Mouse (Mus musculus): ENCODE measurements around the gene Slc6a12. TPM values are rescaled to one million over a fixed set of nuclear protein-coding genes. Genes with fewer than 3 reads are reported as not detected.
"Not testable (repeated sequence)": the region's sequence is repeated elsewhere in the genome, so short reads cannot be mapped to it uniquely, and the experiment has no call there.

Gene Slc6a12
- polyA plus RNA-seq, 1 experiment from 2014 or later, result 0.35 TPM

DNA sequence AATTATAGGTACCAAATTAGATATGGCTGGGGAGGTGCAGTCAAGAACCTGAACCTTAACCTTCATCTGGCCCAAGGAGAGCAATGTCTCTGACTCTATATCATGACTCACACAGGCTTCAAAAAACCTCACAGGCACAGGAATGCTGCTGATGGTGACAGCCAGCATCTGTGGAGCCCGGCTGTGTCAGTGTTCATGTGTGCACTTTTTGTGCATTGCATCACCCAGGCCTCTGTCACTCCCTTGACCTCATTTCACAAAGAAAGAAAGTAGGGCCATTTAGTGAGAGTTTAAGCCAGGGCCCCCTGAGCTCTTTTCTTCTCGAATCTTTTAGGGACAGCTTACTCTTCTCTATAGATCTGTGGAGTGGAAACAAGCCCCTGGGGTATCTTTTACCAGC, 9.4 kb downstream of the Slc6a12 start:
- 9% methylated on average over 2 of the region's 2 CpGs for WGBS
- ATAC-seq, result no peak
- H3K4me2 ChIP-seq, result no peak overlapping the region

DNA sequence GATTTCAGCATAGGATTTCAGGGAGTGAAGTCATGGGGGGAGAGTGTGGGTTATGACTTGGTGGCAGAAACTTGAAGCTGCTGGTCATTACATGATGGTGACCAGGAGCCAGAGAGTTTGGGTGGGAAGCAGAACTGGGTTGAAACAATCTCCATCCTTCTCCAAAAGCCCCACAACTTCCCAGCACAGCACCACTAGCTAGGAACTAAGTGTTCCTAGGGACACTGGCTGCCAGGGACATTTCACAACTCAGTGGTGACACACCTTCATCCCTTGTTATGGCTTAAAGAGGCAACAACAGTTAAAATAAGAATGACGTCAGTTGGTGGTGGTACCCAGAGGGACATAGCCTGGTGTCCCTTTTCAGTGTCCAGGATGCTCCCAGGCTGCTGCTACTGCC, 13.2 kb downstream of the Slc6a12 start:
- Histone ChIP-seq H3K4me2 (no peak overlapping the region), H3K4me3 (no peak overlapping the region), H3K27me3 (0 out of 2 replicates have a peak, but pooled peaks cover 4% of the 10 kb centered on the region), H3K9ac (no peak overlapping the region), H3K36me3 (ENCODE audit: poor library complexity, severe bottlenecking) (no peaks in the 10 kb centered on the region), H3K27ac (no peak overlapping the region), H3K9me3 (replicated peaks) (no peaks in the 10 kb centered on the region), H3K4me1 (peaks cover 4% of the 10 kb centered on the region; the same call in 1 of the 2 replicates)
- no peak for ATAC-seq
- whole genome bisulfite sequencing, result 87% methylated on average over 1 of the region's 1 CpGs

More for the DNA sequence above, 9.4 kb downstream of the Slc6a12 start:
- Histone ChIP-seq H3K4me1 (peaks cover 4% of the 10 kb centered on the region; the same call in 1 of the 2 replicates), H3K9me3 (replicated peaks) (no peaks in the 10 kb centered on the region), H3K27ac (no peak overlapping the region), H3K27me3 (0 out of 2 replicates have a peak, but pooled peaks cover 4% of the 10 kb centered on the region), H3K9ac (no peak overlapping the region), H3K36me3 (ENCODE audit: poor library complexity, severe bottlenecking) (no peaks in the 10 kb centered on the region), H3K4me3 (no peak overlapping the region)

DNA sequence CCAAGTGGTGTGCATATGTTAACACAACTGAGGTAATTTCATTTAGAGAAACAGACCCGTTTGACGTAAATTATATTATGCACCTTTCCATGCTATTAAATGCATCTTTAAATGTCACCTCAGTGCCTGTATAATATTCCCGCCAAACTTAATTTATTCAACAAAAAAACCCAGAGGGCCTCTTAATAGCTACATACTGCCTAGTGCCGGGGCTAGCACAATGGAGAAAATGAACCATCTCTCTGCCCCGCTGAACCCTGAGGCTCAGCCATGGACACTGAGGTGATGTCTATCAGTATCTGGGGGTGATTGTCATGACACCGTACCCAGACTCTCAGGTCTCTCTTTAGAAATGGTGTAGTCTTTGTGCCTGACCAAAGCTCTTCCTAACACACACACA, 14.4 kb downstream of the Slc6a12 start:
- no peak overlapping the region for H3K4me3 ChIP-seq
- 75% methylated on average over 6 of the region's 6 CpGs for WGBS
- no peak overlapping the region for H3K9ac ChIP-seq
- no peak for ATAC-seq
- H3K36me3 ChIP-seq (ENCODE audit: poor library complexity, severe bottlenecking), result no peaks in the 10 kb centered on the region
- H3K9me3 ChIP-seq (replicated peaks), result no peaks in the 10 kb centered on the region
- peaks cover 3% of the 10 kb centered on the region; the same call in 1 of the 2 replicates for H3K4me1 ChIP-seq
- no peak overlapping the region for H3K4me2 ChIP-seq
- H3K27ac ChIP-seq, result no peak overlapping the region
- H3K27me3 ChIP-seq, result 0 out of 2 replicates have a peak, but pooled peaks cover 4% of the 10 kb centered on the region

DNA sequence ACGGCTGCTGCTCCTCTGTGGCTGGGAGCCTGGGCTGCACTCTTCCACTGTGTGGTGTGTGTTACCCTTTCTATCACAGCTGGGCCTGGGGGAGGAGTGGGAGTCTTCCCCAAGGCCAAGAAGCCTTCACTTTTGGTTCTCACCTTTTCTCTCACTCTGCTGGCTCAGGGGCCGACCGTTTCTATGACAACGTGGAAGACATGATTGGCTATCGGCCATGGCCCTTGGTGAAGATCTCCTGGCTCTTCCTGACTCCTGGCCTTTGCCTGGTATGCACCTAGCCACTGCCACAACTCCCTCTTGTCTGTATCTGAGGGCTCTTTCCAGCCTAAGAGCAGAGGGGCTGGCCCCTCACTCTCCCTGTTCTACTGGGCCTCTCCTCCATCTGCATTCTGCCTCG, 20.2 kb downstream of the Slc6a12 start:
- no peak overlapping the region for H3K9ac ChIP-seq
- H3K4me2 ChIP-seq, result no peak overlapping the region
- ATAC-seq, result no peak
- H3K4me3 ChIP-seq, result no peak overlapping the region
- H3K27me3 ChIP-seq, result no peaks in the 10 kb centered on the region
- 84% methylated on average over 6 of the region's 6 CpGs for WGBS
- no peak overlapping the region for H3K27ac ChIP-seq
- no peaks in the 10 kb centered on the region for H3K9me3 ChIP-seq (replicated peaks)
- no peaks in the 10 kb centered on the region for H3K36me3 ChIP-seq (ENCODE audit: poor library complexity, severe bottlenecking)
- no peaks in the 10 kb centered on the region for H3K4me1 ChIP-seq

- Histone ChIP-seq H3K4me1 (no peaks in the 10 kb centered on the region), H3K27ac (no peak overlapping the region), H3K27me3 (no peaks in the 10 kb centered on the region), H3K4me2 (no peak overlapping the region), H3K9me3 (replicated peaks) (no peaks in the 10 kb centered on the region), H3K4me3 (no peak overlapping the region), H3K9ac (no peak overlapping the region), H3K36me3 (ENCODE audit: poor library complexity, severe bottlenecking) (no peaks in the 10 kb centered on the region)
- WGBS, result 71% methylated on average over 4 of the region's 4 CpGs
- no peak for ATAC-seq
Observed at GRCm38 (mm10) chr6:121363956-121364355, 21.1 kb downstream of the Slc6a12 start.

GRCm38 (mm10) chr6:121366537-121366936, 23.7 kb downstream of the Slc6a12 start:
- not testable (repeated sequence) for ATAC-seq; H3K9ac ChIP-seq; H3K9me3 ChIP-seq (replicated peaks); H3K4me2 ChIP-seq; H3K4me1 ChIP-seq; H3K27ac ChIP-seq; H3K36me3 ChIP-seq (ENCODE audit: poor library complexity, severe bottlenecking); H3K4me3 ChIP-seq; H3K27me3 ChIP-seq
- 17% methylated on average over 2 of the region's 2 CpGs for WGBS

DNA sequence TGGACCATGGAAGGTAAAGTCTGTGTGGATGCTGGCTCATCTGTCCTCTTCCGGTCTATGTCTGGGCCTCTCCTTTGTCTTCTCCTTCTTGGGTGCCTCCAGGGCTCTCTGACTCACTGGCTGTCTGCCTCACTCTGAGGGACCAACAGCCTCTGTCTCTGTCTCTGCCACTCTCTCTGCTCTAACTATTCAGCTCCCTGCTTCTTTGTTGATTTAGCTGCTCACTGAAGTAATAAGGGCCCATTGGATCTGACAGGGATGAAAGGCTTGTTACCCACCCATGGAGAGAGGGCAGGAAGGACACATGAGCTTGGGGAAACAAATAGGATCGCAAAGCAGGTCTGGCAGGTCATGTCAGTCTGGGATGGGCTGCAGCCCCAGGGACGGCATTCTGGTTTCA, 24.2 kb downstream of the Slc6a12 start:
- no peaks in the 10 kb centered on the region for H3K9me3 ChIP-seq (replicated peaks)
- no peaks in the 10 kb centered on the region for H3K4me1 ChIP-seq
- no peak overlapping the region for H3K27ac ChIP-seq
- no peaks in the 10 kb centered on the region for H3K27me3 ChIP-seq
- H3K36me3 ChIP-seq (ENCODE audit: poor library complexity, severe bottlenecking), result no peaks in the 10 kb centered on the region
- H3K9ac ChIP-seq, result no peak overlapping the region
- ATAC-seq, result no peak
- no peak overlapping the region for H3K4me3 ChIP-seq
- H3K4me2 ChIP-seq, result no peak overlapping the region
- WGBS, result 76% methylated on average over 3 of the region's 3 CpGs

GRCm38 (mm10) chr6:121371197-121371980, 28.5 kb downstream of the Slc6a12 start:
- no peak for ATAC-seq
- Histone ChIP-seq H3K36me3 (ENCODE audit: poor library complexity, severe bottlenecking) (no peaks in the 10 kb centered on the region), H3K4me1 (no peaks in the 10 kb centered on the region), H3K9ac (no peak overlapping the region), H3K27me3 (no peaks in the 10 kb centered on the region), H3K27ac (no peak overlapping the region), H3K9me3 (replicated peaks) (no peaks in the 10 kb centered on the region), H3K4me2 (no peak overlapping the region), H3K4me3 (no peak overlapping the region)
- 82% methylated on average over 10 of the region's 10 CpGs for WGBS

GRCm38 (mm10) chr6:121376159-121376558, 33.3 kb downstream of the Slc6a12 start:
- Histone ChIP-seq H3K27me3 (no peaks in the 10 kb centered on the region), H3K27ac (no peak overlapping the region), H3K4me2 (no peak overlapping the region), H3K4me3 (no peak overlapping the region), H3K4me1 (no peaks in the 10 kb centered on the region), H3K9ac (no peak overlapping the region), H3K36me3 (ENCODE audit: poor library complexity, severe bottlenecking) (no peaks in the 10 kb centered on the region), H3K9me3 (replicated peaks) (no peaks in the 10 kb centered on the region)
- WGBS, result 85% methylated on average over 12 of the region's 12 CpGs
- no peak for ATAC-seq

- H3K9ac ChIP-seq, result no peak overlapping the region
- no peaks in the 10 kb centered on the region for H3K36me3 ChIP-seq (ENCODE audit: poor library complexity, severe bottlenecking)
- ATAC-seq, result no peak
- WGBS, result 52% methylated on average over 4 of the region's 4 CpGs
- H3K4me2 ChIP-seq, result no peak overlapping the region
- no peak overlapping the region for H3K4me3 ChIP-seq
- no peak overlapping the region for H3K27ac ChIP-seq
- no peaks in the 10 kb centered on the region for H3K9me3 ChIP-seq (replicated peaks)
- H3K27me3 ChIP-seq, result no peaks in the 10 kb centered on the region
- no peaks in the 10 kb centered on the region for H3K4me1 ChIP-seq
Observed at GRCm38 (mm10) chr6:121378256-121378655, 35.4 kb downstream of the Slc6a12 start.

GRCm38 (mm10) chr6:121380576-121380975, 37.7 kb downstream of the Slc6a12 start:
- H3K9me3 ChIP-seq (replicated peaks), result no peaks in the 10 kb centered on the region
- H3K36me3 ChIP-seq (ENCODE audit: poor library complexity, severe bottlenecking), result no peaks in the 10 kb centered on the region
- ATAC-seq, result no peak
- no peak overlapping the region for H3K4me3 ChIP-seq
- WGBS, result 85% methylated on average over 8 of the region's 8 CpGs
- H3K27me3 ChIP-seq, result 0 out of 2 replicates have a peak, but pooled peaks cover 5% of the 10 kb centered on the region
- no peak overlapping the region for H3K4me2 ChIP-seq
- H3K9ac ChIP-seq, result no peak overlapping the region
- peaks cover 3% of the 10 kb centered on the region; the same call in 1 of the 2 replicates for H3K4me1 ChIP-seq
- H3K27ac ChIP-seq, result no peak overlapping the region

DNA sequence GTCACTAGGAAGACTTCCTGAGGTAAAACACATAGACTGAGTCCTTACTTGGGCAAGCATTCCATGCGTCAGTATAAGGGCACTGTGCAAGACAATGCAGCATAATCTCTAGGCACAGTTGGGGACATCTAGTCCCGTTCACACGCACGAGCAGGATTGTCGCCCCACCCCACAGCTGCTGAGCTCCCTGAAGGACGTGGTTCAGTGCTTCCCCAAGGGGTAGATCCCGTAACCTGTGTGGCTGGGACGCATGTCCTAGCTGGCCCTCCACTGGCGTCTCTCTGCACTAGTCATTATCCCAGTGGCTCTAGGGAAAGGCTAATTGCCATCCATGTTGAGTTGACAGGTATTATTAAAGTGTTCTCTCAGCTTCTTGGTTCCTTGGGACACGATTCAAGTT, 39.2 kb downstream of the Slc6a12 start:
- H3K4me1 ChIP-seq, result peaks cover 3% of the 10 kb centered on the region; the same call in 1 of the 2 replicates
- H3K27me3 ChIP-seq, result 0 out of 2 replicates have a peak, but pooled peaks cover 5% of the 10 kb centered on the region
- 44% methylated on average over 10 of the region's 10 CpGs for WGBS
- H3K9me3 ChIP-seq (replicated peaks), result no peaks in the 10 kb centered on the region
- H3K4me2 ChIP-seq, result no peak overlapping the region
- no peak overlapping the region for H3K4me3 ChIP-seq
- H3K9ac ChIP-seq, result no peak overlapping the region
- no peaks in the 10 kb centered on the region for H3K36me3 ChIP-seq (ENCODE audit: poor library complexity, severe bottlenecking)
- H3K27ac ChIP-seq, result no peak overlapping the region
- no peak for ATAC-seq
